Mouse (Mus musculus) kidney, postnatal 0 days (tissue): ENCODE data around the gene Spaca3. TPM values are rescaled to one million over a fixed set of nuclear protein-coding genes. Genes with fewer than 3 reads are reported as not detected.
A peak's percentile ranks its signal among the peaks of the same experiment; 100 is the strongest.

Experiments
- ATAC-seq: fragments of 200-750 bp; cut with Nextera tagmentation; replicated peaks from 2 replicates; pipeline ENCODE4 v1.8.0; 2017; ENCODE audit warnings: low read depth, moderate number of reproducible peaks, moderate TSS enrichment, moderate library complexity; ENCODE audit not compliant: low FRiP score
- DNase-seq: peaks from one replicate; pipeline ENCODE4 v3.0.0-alpha.2; 2016; ENCODE audit warnings: low spot score
- H3K27ac ChIP-seq: fragments of 300-500 bp; sonication (generic); 2 replicates; pipeline ENCODE4 v1.5.1; 2014; ENCODE audit warnings: mild to moderate bottlenecking
- H3K27me3 ChIP-seq: fragments of 300-500 bp; sonication (generic); 2 replicates; pipeline ENCODE4 v1.6.1; 2014; ENCODE audit warnings: low read length, mixed read lengths; ENCODE audit not compliant: insufficient read depth
- H3K36me3 ChIP-seq: fragments of 300-500 bp; sonication (generic); 2 replicates; pipeline ENCODE4 v1.6.1; 2014; ENCODE audit warnings: low read length, mixed read lengths; ENCODE audit not compliant: insufficient read depth
- H3K4me1 ChIP-seq: fragments of 300-500 bp; sonication (generic); replicated peaks from 2 replicates; pipeline ENCODE4 v1.6.1; 2014; ENCODE audit warnings: antibody characterized with exemption, low read length, mixed read lengths; ENCODE audit not compliant: insufficient read depth
- H3K4me2 ChIP-seq: fragments of 300-500 bp; sonication (generic); 2 replicates; pipeline ENCODE4 v1.6.1; 2014; ENCODE audit warnings: mild to moderate bottlenecking, low read length, moderate library complexity, mixed read lengths
- H3K4me3 ChIP-seq: fragments of 300-500 bp; sonication (generic); replicated peaks from 2 replicates; pipeline ENCODE4 v1.5.1; 2014; ENCODE audit warnings: low read depth, low read length
- H3K9ac ChIP-seq: fragments of 300-500 bp; sonication (generic); 2 replicates; pipeline ENCODE4 v1.6.1; 2014; ENCODE audit warnings: low read depth, low read length
- H3K9me3 ChIP-seq: fragments of 300-500 bp; sonication (generic); replicated peaks from 2 replicates; pipeline ENCODE4 v1.6.1; 2016; ENCODE audit warnings: low read length, inconsistent platforms, mixed read lengths
- CTCF ChIP-seq: IDR thresholded peaks from 2 replicates; pipeline ENCODE4 v1.5.1; 2016; ENCODE audit warnings: antibody characterized with exemption, low read depth, mild to moderate bottlenecking, moderate library complexity
- WGBS: fragments of 180-500 bp; shearing (Covaris S2); extraction: QIAGEN DNeasy Blood & Tissue Kit; methylation state at CpG from one replicate; pipeline ENCODE4 v1.1.7; 2014; 5-methylcytosine and 5-hydroxymethylcytosine counted together
- polyA plus RNA-seq: library from polyadenylated mRNA; unstranded; fragments of >200 nt; fragmentation: Nextera tagmentation; extraction: Ambion mirVana; gene quantifications from 2 replicates; pipeline ENCODE4 v1.2.1, GENCODE M21; 2015

Gene Spaca3
- not detected in 2 replicates for polyA plus RNA-seq

DNA sequence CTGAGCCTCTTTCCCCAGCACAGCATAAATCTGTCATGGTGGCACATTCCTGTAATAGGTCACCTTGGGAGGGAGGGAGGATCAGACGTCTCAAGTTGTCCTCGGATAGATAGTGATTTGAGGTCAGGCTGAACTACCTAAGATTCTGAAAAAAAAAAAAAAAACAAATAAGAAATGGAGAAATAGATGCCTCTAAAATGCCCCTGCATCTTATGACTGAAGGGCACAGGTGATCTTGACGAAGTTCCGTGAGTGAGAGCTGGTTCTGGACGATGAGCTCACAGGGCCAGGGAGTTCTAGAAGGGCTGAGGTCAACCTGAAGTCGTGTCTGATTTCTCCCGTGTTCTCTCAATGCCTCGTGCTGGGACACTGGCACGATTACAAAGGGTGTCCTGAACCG is at the start of gene Spaca3:
Spaca3 (plus strand) TSS at position 301 of the 400 bp plus-strand sequence.
- no peaks in the 10 kb centered on the region for H3K36me3 ChIP-seq
- H3K27ac ChIP-seq, result no peak within 1 kb of the TSS
- TF ChIP-seq CTCF, result no peak
- ATAC-seq, result no peak
- no peaks in the 10 kb centered on the region for H3K27me3 ChIP-seq
- no peak within 1 kb of the TSS for H3K4me2 ChIP-seq
- H3K4me3 ChIP-seq, result no peak within 1 kb of the TSS
- H3K9ac ChIP-seq, result no peak within 1 kb of the TSS
- 35% methylated on average over 10 of the region's 10 CpGs for WGBS
- no peaks in the 10 kb centered on the region for H3K9me3 ChIP-seq
- H3K4me1 ChIP-seq, result no peaks in the 10 kb centered on the region
- no peak for DNase-seq

DNA sequence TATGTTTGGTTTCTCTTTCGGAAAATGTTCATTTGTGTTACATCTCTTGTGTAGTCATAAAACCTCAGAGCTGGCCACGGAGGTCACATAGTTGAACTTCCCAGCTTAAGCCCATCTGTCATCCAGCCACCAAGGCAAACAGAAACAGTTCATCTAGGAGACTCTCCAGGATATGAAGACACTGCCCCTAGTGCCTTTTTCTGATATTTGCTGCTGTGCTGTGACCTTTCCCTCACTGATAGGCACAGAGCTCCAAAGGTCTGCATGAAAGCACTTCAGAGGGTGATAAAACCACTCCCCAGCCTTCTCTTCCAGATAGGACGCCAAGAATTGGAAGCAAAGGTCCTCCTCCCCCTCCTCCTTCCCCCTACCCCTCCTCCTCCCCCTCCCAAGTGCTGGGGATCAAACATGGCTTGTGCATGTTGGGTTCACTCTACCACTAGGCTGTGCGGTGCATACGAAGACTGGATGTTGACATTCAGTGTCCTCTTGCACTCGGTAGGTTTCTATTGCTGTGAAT is 49.6 kb upstream of the Spaca3 start:
- ATAC-seq (no peak), DNase-seq (peak; percentile 83)
- TF ChIP-seq CTCF, result peak; percentile 54
- Histone ChIP-seq H3K4me2 (no peak overlapping the region), H3K27ac (no peak overlapping the region), H3K4me1 (peaks cover 5% of the 10 kb centered on the region; the same call in 1 of the 2 replicates), H3K9me3 (no peaks in the 10 kb centered on the region), H3K9ac (no peak overlapping the region), H3K4me3 (no peak overlapping the region), H3K27me3 (no peaks in the 10 kb centered on the region), H3K36me3 (peaks cover 2% of the 10 kb centered on the region; the same call in 1 of the 2 replicates)
- WGBS, result 56% methylated on average over 6 of the region's 6 CpGs

DNA sequence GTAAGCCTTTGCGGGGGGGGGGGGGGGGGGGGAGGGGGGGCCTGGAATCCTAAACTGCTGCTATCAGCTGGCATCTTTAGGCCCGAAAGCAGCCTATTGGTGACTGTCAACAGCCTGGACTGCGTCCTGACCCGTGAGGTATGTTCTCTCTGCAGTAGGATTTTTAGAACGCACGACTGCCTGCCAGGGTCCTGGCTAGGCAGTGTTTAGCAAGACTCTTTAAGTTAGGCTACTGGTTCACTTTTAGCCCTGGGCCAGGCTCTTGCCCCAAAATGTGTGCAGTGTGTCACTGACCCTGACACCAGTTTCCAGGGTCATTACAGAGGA is 48.5 kb upstream of the Spaca3 start:
- H3K36me3 ChIP-seq, result peaks cover 6% of the 10 kb centered on the region; the same call in 1 of the 2 replicates
- peak; percentile 44; the same call in 1 of the 2 replicates for ATAC-seq
- peak; percentile 37 for DNase-seq
- H3K4me3 ChIP-seq, result peak overlapping the region; percentile 63
- peaks cover 5% of the 10 kb centered on the region; the same call in 1 of the 2 replicates for H3K4me1 ChIP-seq
- peak overlapping the region; percentile 77 for H3K27ac ChIP-seq
- no peak for TF ChIP-seq CTCF
- peak overlapping the region; percentile 85 for H3K4me2 ChIP-seq
- no peaks in the 10 kb centered on the region for H3K9me3 ChIP-seq
- H3K27me3 ChIP-seq, result no peaks in the 10 kb centered on the region
- WGBS, result 29% methylated on average over 6 of the region's 6 CpGs
- H3K9ac ChIP-seq, result peak overlapping the region; percentile 83

DNA sequence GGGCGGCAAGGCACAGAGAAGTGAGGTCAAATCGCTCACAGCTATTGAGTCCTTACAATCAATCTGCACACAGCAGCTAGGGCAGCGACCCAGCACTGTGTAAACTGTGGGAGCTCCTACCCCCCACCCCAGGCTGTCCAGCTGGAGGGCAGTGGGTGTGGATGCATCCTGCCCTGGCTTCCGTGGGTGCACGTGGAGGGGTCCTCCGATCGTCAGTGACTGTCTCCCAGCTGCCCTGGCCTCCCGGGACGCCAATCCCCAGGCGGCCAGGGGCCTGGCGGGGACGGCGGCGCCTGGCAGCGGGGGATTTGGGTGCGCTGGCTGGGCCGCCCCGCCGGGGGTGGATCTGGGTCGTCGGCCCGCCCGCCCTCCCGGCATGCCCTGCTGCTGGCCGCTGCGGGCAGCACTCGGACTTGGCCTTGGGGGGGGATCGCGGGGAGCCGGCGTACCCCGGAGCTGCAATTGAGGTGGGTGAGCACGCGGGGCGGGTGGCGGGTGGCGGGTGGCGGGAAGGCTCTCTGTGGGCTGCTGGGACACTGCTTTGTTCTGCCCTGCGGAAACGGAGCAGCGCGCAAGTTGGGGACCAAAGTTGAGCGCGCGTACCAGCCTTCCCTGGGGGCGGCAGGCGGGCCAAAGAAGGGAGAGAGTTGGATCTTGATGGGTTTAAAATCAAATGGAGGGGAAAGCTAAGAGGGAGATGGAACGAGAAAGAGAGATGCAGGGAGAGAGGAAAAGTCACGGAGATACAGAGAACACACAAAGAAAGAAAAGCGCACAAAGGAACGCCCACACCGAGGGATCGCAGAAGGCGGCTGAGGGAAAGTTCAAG is 48.0 kb upstream of the Spaca3 start, which contains the start of gene Tmem98:
Tmem98 (plus strand) TSS at position 183 of the 829 bp plus-strand sequence.
- peak within 1 kb of the TSS; percentile 77 for H3K27ac ChIP-seq
- ATAC-seq (peak; percentile 77), DNase-seq (peak; percentile 68)
- under 1% methylated on average over 52 of the region's 54 CpGs for WGBS
- H3K9me3 ChIP-seq, result no peaks in the 10 kb centered on the region
- peak within 1 kb of the TSS; percentile 63 for H3K4me3 ChIP-seq
- peak within 1 kb of the TSS; percentile 85 for H3K4me2 ChIP-seq
- peaks cover 5% of the 10 kb centered on the region; the same call in 1 of the 2 replicates for H3K4me1 ChIP-seq
- H3K9ac ChIP-seq, result peak within 1 kb of the TSS; percentile 83
- no peak for TF ChIP-seq CTCF
- peaks cover 6% of the 10 kb centered on the region; the same call in 1 of the 2 replicates for H3K36me3 ChIP-seq
- H3K27me3 ChIP-seq, result no peaks in the 10 kb centered on the region

DNA sequence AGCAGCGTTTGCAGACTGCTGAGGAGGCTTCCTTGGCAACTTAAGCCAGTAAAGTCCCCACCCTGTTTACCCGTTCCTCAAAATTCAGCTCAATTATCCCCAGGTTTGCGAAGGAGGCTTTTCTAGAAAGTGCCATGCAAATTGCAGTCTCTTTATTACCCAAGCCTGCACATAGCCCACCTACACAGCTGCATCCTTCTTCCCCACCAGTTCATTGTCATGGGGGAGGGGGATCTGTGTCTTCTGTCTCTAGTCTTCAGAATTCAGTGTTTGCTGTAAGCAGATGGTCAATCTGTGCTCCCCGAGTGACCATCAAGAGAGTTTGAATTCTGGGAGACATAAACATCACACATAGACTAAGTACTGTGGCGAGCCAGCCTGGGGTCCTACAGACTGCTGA is 47.0 kb upstream of the Spaca3 start:
- peak overlapping the region; percentile 83; the same call in 1 of the 2 replicates for H3K9ac ChIP-seq
- peak overlapping the region; percentile 63 for H3K4me3 ChIP-seq
- H3K27ac ChIP-seq, result 0 out of 2 replicates have a peak overlapping the region, but pooled peaks have one; percentile 77
- peak overlapping the region; percentile 85 for H3K4me2 ChIP-seq
- TF ChIP-seq CTCF, result no peak
- ATAC-seq, result no peak
- peaks cover 14% of the 10 kb centered on the region; the same call in 1 of the 2 replicates for H3K36me3 ChIP-seq
- peak; percentile 38 for DNase-seq
- 18% methylated on average over 5 of the region's 5 CpGs for WGBS
- H3K4me1 ChIP-seq, result peaks cover 5% of the 10 kb centered on the region; the same call in 1 of the 2 replicates
- H3K27me3 ChIP-seq, result no peaks in the 10 kb centered on the region
- H3K9me3 ChIP-seq, result no peaks in the 10 kb centered on the region

DNA sequence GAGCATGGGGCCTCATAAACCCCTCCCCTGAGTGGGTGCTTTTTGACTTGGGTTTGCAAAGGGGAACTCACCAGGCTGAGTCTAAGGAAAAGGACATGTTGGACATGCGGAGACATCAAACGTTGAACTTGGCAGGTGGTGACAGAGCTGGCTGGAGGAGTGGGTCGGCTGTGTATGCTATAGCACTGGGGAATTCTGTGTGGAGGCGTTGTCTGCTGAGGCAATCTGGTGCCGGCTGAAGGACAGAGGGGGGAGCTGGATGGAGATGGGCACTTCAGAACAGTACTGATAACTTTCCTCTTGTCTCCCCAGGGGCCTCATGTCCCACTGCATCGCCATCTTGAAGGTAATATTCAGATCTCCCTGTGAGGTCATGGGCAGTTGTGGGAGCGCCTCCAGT is 42.8 kb upstream of the Spaca3 start:
- Histone ChIP-seq H3K27ac (no peak overlapping the region), H3K4me2 (no peak overlapping the region), H3K4me1 (peaks cover 7% of the 10 kb centered on the region; the same call in 1 of the 2 replicates), H3K9me3 (no peaks in the 10 kb centered on the region), H3K27me3 (no peaks in the 10 kb centered on the region), H3K9ac (no peak overlapping the region), H3K36me3 (peaks cover 23% of the 10 kb centered on the region), H3K4me3 (no peak overlapping the region)
- 80% methylated on average over 7 of the region's 7 CpGs for WGBS
- no peak for TF ChIP-seq CTCF
- DNase-seq (no peak), ATAC-seq (no peak)
